Mouse (Mus musculus): Measurements from ENCODE around the gene Pknox1. TPM values are rescaled to one million over a fixed set of nuclear protein-coding genes. Genes with fewer than 3 reads are reported as not detected.

The Pknox1 gene
- polyA plus RNA-seq, 1 experiment, result 15.3 TPM

- no peaks in the 10 kb centered on the region for H3K79me2 ChIP-seq (ENCODE audit: control insufficient read depth, insufficient read depth)
- peaks cover 13% of the 10 kb centered on the region for H3K36me3 ChIP-seq (ENCODE audit: control insufficient read depth, insufficient read depth)
- no peak overlapping the region for H3ac ChIP-seq (ENCODE audit: control insufficient read depth, insufficient read length)
- TF ChIP-seq POLR2AphosphoS2 (IDR thresholded peaks at IDR 0.05; ENCODE audit: insufficient read length, low read depth), result no peak
- TF ChIP-seq MAX (IDR thresholded peaks at IDR 0.05; ENCODE audit: low read depth), result no peak
- no peak for TF ChIP-seq REST (IDR thresholded peaks at IDR 0.05; ENCODE audit: insufficient read depth, insufficient read length)
- TF ChIP-seq CEBPB (IDR thresholded peaks at IDR 0.05; ENCODE audit: insufficient read depth, poor library complexity, severe bottlenecking), result no peak
- TF ChIP-seq MYOG (IDR thresholded peaks at IDR 0.05; ENCODE audit: control insufficient read depth in 1 of 3, insufficient read depth in 1 of 3, insufficient read length in 2 of 3, low read depth in 2 of 3), result no peak
- no peak for TF ChIP-seq TCF12 (IDR thresholded peaks at IDR 0.05; ENCODE audit: insufficient read depth, poor library complexity, severe bottlenecking)
- TF ChIP-seq POLR2A (IDR thresholded peaks at IDR 0.05; ENCODE audit: insufficient read length, low read depth), result no peak
- TF ChIP-seq TCF3 (IDR thresholded peaks at IDR 0.05; ENCODE audit: insufficient read length, low read depth), result no peak
- TF ChIP-seq E2F4 (IDR thresholded peaks at IDR 0.05; ENCODE audit: insufficient read depth), result no peak
- no peak for TF ChIP-seq MYOD1 (IDR thresholded peaks at IDR 0.05; ENCODE audit: control insufficient read depth in 1 of 3, insufficient read length in 2 of 3, low read depth in 2 of 3)
- no peak for TF ChIP-seq SRF (IDR thresholded peaks at IDR 0.05; ENCODE audit: control insufficient read depth, insufficient read length, low read depth)
- no peak for TF ChIP-seq USF1 (IDR thresholded peaks at IDR 0.05; ENCODE audit: low read depth)
- no peaks in the 10 kb centered on the region for H3K27me3 ChIP-seq (ENCODE audit: control insufficient read depth, insufficient read depth, insufficient read length)
- H3K4me2 ChIP-seq (ENCODE audit: low read depth), result no peak overlapping the region
- H3K4me3 ChIP-seq, result no peak overlapping the region
Measured at GRCm38 (mm10) chr17:31588726-31589125, 24.2 kb downstream of the Pknox1 start.

- Histone ChIP-seq H3ac (ENCODE audit: control insufficient read depth, insufficient read length) (no peak overlapping the region), H3K4me3 (no peak overlapping the region), H3K36me3 (ENCODE audit: control insufficient read depth, insufficient read depth) (peaks cover 11% of the 10 kb centered on the region), H3K79me2 (ENCODE audit: control insufficient read depth, insufficient read depth) (no peaks in the 10 kb centered on the region), H3K27me3 (ENCODE audit: control insufficient read depth, insufficient read depth, insufficient read length) (no peaks in the 10 kb centered on the region), H3K4me2 (ENCODE audit: low read depth) (no peak overlapping the region)
- no peak for TF ChIP-seq MYOD1 (IDR thresholded peaks at IDR 0.05; ENCODE audit: control insufficient read depth in 1 of 3, insufficient read length in 2 of 3, low read depth in 2 of 3)
- no peak for TF ChIP-seq MAX (IDR thresholded peaks at IDR 0.05; ENCODE audit: low read depth)
- TF ChIP-seq POLR2A (IDR thresholded peaks at IDR 0.05; ENCODE audit: insufficient read length, low read depth), result no peak
- TF ChIP-seq POLR2AphosphoS2 (IDR thresholded peaks at IDR 0.05; ENCODE audit: insufficient read length, low read depth), result no peak
- TF ChIP-seq USF1 (IDR thresholded peaks at IDR 0.05; ENCODE audit: low read depth), result no peak
- TF ChIP-seq CEBPB (IDR thresholded peaks at IDR 0.05; ENCODE audit: insufficient read depth, poor library complexity, severe bottlenecking), result no peak
Measured at GRCm38 (mm10) chr17:31590846-31591245, 26.3 kb downstream of the Pknox1 start.

- Histone ChIP-seq H3K36me3 (ENCODE audit: control insufficient read depth, insufficient read depth) (peaks cover 19% of the 10 kb centered on the region), H3K4me3 (no peak overlapping the region), H3ac (ENCODE audit: control insufficient read depth, insufficient read length) (no peak overlapping the region), H3K27me3 (ENCODE audit: control insufficient read depth, insufficient read depth, insufficient read length) (no peaks in the 10 kb centered on the region), H3K79me2 (ENCODE audit: control insufficient read depth, insufficient read depth) (no peaks in the 10 kb centered on the region), H3K4me2 (ENCODE audit: low read depth) (no peak overlapping the region)
- TF ChIP-seq MYOG (IDR thresholded peaks at IDR 0.05; ENCODE audit: control insufficient read depth in 1 of 3, insufficient read depth in 1 of 3, insufficient read length in 2 of 3, low read depth in 2 of 3) (no peak), USF1 (IDR thresholded peaks at IDR 0.05; ENCODE audit: low read depth) (no peak)
Measured at GRCm38 (mm10) chr17:31594590-31594989, 30.1 kb downstream of the Pknox1 start.

- TF ChIP-seq MYOG (IDR thresholded peaks at IDR 0.05; ENCODE audit: control insufficient read depth in 1 of 3, insufficient read depth in 1 of 3, insufficient read length in 2 of 3, low read depth in 2 of 3) (no peak), MYOD1 (IDR thresholded peaks at IDR 0.05; ENCODE audit: control insufficient read depth in 1 of 3, insufficient read length in 2 of 3, low read depth in 2 of 3) (no peak), REST (IDR thresholded peaks at IDR 0.05; ENCODE audit: insufficient read depth, insufficient read length) (no peak), POLR2A (IDR thresholded peaks at IDR 0.05; ENCODE audit: insufficient read length, low read depth) (no peak), E2F4 (IDR thresholded peaks at IDR 0.05; ENCODE audit: insufficient read depth) (no peak), TCF12 (IDR thresholded peaks at IDR 0.05; ENCODE audit: insufficient read depth, poor library complexity, severe bottlenecking) (no peak), CEBPB (IDR thresholded peaks at IDR 0.05; ENCODE audit: insufficient read depth, poor library complexity, severe bottlenecking) (no peak), POLR2AphosphoS2 (IDR thresholded peaks at IDR 0.05; ENCODE audit: insufficient read length, low read depth) (no peak), SRF (IDR thresholded peaks at IDR 0.05; ENCODE audit: control insufficient read depth, insufficient read length, low read depth) (no peak)
- Histone ChIP-seq H3K36me3 (ENCODE audit: control insufficient read depth, insufficient read depth) (peaks cover 22% of the 10 kb centered on the region), H3ac (ENCODE audit: control insufficient read depth, insufficient read length) (no peak overlapping the region), H3K4me3 (no peak overlapping the region), H3K4me2 (ENCODE audit: low read depth) (no peak overlapping the region), H3K27me3 (ENCODE audit: control insufficient read depth, insufficient read depth, insufficient read length) (no peaks in the 10 kb centered on the region), H3K79me2 (ENCODE audit: control insufficient read depth, insufficient read depth) (no peaks in the 10 kb centered on the region)
Measured at GRCm38 (mm10) chr17:31595077-31595476, 30.5 kb downstream of the Pknox1 start.

GRCm38 (mm10) chr17:31597957-31598356 lies 33.4 kb downstream of the Pknox1 start:
- Histone ChIP-seq H3K4me2 (ENCODE audit: low read depth) (no peak overlapping the region), H3K4me3 (no peak overlapping the region), H3K27me3 (ENCODE audit: control insufficient read depth, insufficient read depth, insufficient read length) (no peaks in the 10 kb centered on the region), H3K36me3 (ENCODE audit: control insufficient read depth, insufficient read depth) (peaks cover 13% of the 10 kb centered on the region), H3K79me2 (ENCODE audit: control insufficient read depth, insufficient read depth) (no peaks in the 10 kb centered on the region), H3ac (ENCODE audit: control insufficient read depth, insufficient read length) (no peak overlapping the region)
- TF ChIP-seq MYOD1 (IDR thresholded peaks at IDR 0.05; ENCODE audit: control insufficient read depth in 1 of 3, insufficient read length in 2 of 3, low read depth in 2 of 3), result no peak
- no peak for TF ChIP-seq MAX (IDR thresholded peaks at IDR 0.05; ENCODE audit: low read depth)
- TF ChIP-seq SRF (IDR thresholded peaks at IDR 0.05; ENCODE audit: control insufficient read depth, insufficient read length, low read depth), result no peak
- TF ChIP-seq MYOG (IDR thresholded peaks at IDR 0.05; ENCODE audit: control insufficient read depth in 1 of 3, insufficient read depth in 1 of 3, insufficient read length in 2 of 3, low read depth in 2 of 3), result no peak

All from myocyte (in vitro differentiated cells).